Mouse (Mus musculus) G1E (cell line): ENCODE data around the gene Gm21834. TPM values are rescaled to one million over a fixed set of nuclear protein-coding genes. Genes with fewer than 3 reads are reported as not detected.

Experiments
- ATAC-seq: 2 replicates; pipeline ENCODE4 v1.8.0; 2016; ENCODE audit warnings: mild to moderate bottlenecking; ENCODE audit not compliant: insufficient number of reproducible peaks, poor library complexity, low FRiP score, severe bottlenecking; ENCODE audit errors: extremely low read depth
- DNase-seq: peaks from one replicate; pipeline ENCODE4 v3.0.0; 2012; ENCODE audit warnings: low spot score
- H3K27me3 ChIP-seq: 2 replicates; pipeline ENCODE4 v1.6.1; 2012; ENCODE audit warnings: mild to moderate bottlenecking, low read length, inconsistent platforms; ENCODE audit not compliant: insufficient read depth
- H3K36me3 ChIP-seq: replicated peaks from 2 replicates; pipeline ENCODE3; 2012; ENCODE audit warnings: mild to moderate bottlenecking, inconsistent platforms
- H3K4me1 ChIP-seq: 2 replicates; pipeline ENCODE4 v1.6.1; 2012; ENCODE audit warnings: low read depth, low read length, inconsistent platforms, mixed read lengths; ENCODE audit not compliant: insufficient read depth
- H3K4me3 ChIP-seq: 2 replicates; pipeline ENCODE4 v1.5.1; 2012; ENCODE audit warnings: low read depth, mild to moderate bottlenecking, inconsistent platforms, low read length, moderate library complexity, mixed read lengths
- H3K9me3 ChIP-seq: replicated peaks from 2 replicates; pipeline ENCODE4 v1.6.1; 2012; ENCODE audit warnings: inconsistent platforms
- CTCF ChIP-seq: IDR thresholded peaks from 2 replicates; pipeline ENCODE4 v1.5.1; 2012; ENCODE audit warnings: low read depth, low read length, inconsistent platforms, mixed read lengths
- GATA1 ChIP-seq: IDR thresholded peaks from 2 replicates; pipeline ENCODE4 v1.6.1; 2012; ENCODE audit warnings: borderline replicate concordance, low read length, inconsistent platforms, mixed read lengths
- GATA2 ChIP-seq: IDR thresholded peaks from 2 replicates; pipeline ENCODE4 v1.6.1; 2012; ENCODE audit warnings: low read depth, low read length, inconsistent platforms, borderline replicate concordance
- POLR2AphosphoS5 ChIP-seq: IDR thresholded peaks from 2 replicates; pipeline ENCODE4 v1.6.1; 2012; ENCODE audit warnings: low read depth, low read length, inconsistent platforms; ENCODE audit not compliant: insufficient replicate concordance
- TAL1 ChIP-seq: conservative IDR thresholded peaks from 2 replicates; pipeline ENCODE4 v1.6.1; 2012; ENCODE audit warnings: low read depth, low read length, inconsistent platforms, mixed read lengths
- polyA plus RNA-seq: library from polyadenylated mRNA; stranded (reverse); fragments of >175 nt; gene quantifications from 2 replicates; pipeline ENCODE4 v1.2.3, GENCODE M21; 2012
- total RNA-seq, 2 experiments: library from RNA; stranded (forward) in 1 of 2; stranded (reverse) in 1 of 2; fragments of 200-1000 nt in 1 of 2; fragments of >200 nt in 1 of 2; fragmentation: Nextera tagmentation in 1 of 2; gene quantifications; 2 replicates each; pipeline ENCODE4 v1.2.3; 2014 to 2017

Gene Gm21834
- total RNA-seq (2014; fragmentation: Nextera tagmentation): not detected in 2 replicates
- total RNA-seq (2017): 0.52 and 0.55 TPM in 2 replicates
- not detected in 2 replicates for polyA plus RNA-seq

GRCm38 (mm10) chr17:57742119-57742518 lies at the start of gene Gm21834:
TSS of gene Gm21834 (minus strand) at chr17:57742219.
- Histone ChIP-seq H3K4me3 (no peak within 1 kb of the TSS), H3K9me3 (0 out of 2 replicates have a peak, but pooled peaks cover 2% of the 10 kb centered on the region), H3K27me3 (no peaks in the 10 kb centered on the region), H3K4me1 (no peaks in the 10 kb centered on the region), H3K36me3 (no peaks in the 10 kb centered on the region)
- no peak for ATAC-seq
- TF ChIP-seq CTCF (no peak), POLR2AphosphoS5 (no peak)
- no peak for DNase-seq

GRCm38 (mm10) chr17:57788161-57788799 lies 46.3 kb upstream of the Gm21834 start:
- Histone ChIP-seq H3K27me3 (no peaks in the 10 kb centered on the region), H3K4me3 (no peak overlapping the region), H3K36me3 (no peaks in the 10 kb centered on the region), H3K9me3 (no peaks in the 10 kb centered on the region), H3K4me1 (no peaks in the 10 kb centered on the region)
- no peak for ATAC-seq
- TF ChIP-seq POLR2AphosphoS5 (no peak), GATA2 (no peak), CTCF (no peak), GATA1 (no peak), TAL1 (no peak)
- DNase-seq: no peak

GRCm38 (mm10) chr17:57770904-57771303 lies 28.9 kb upstream of the Gm21834 start:
- Histone ChIP-seq H3K36me3 (no peaks in the 10 kb centered on the region), H3K27me3 (no peaks in the 10 kb centered on the region), H3K4me1 (no peaks in the 10 kb centered on the region), H3K9me3 (peaks cover 4% of the 10 kb centered on the region; the same call in 1 of the 2 replicates), H3K4me3 (no peak overlapping the region)
- no peak for DNase-seq
- TF ChIP-seq POLR2AphosphoS5 (no peak), CTCF (no peak), GATA1 (no peak), GATA2 (no peak), TAL1 (no peak)
- ATAC-seq: no peak

GRCm38 (mm10) chr17:57768622-57769610 lies 26.9 kb upstream of the Gm21834 start, which contains the start of gene Cntnap5c:
TSS of gene Cntnap5c (plus strand) at chr17:57769570.
- no peak for DNase-seq
- no peak for TF ChIP-seq TAL1
- H3K4me1 ChIP-seq: no peaks in the 10 kb centered on the region
- ATAC-seq: peak; percentile 28; the same call in 1 of the 2 replicates
- H3K36me3 ChIP-seq: no peaks in the 10 kb centered on the region
- no peaks in the 10 kb centered on the region for H3K27me3 ChIP-seq
- no peak within 1 kb of the TSS for H3K4me3 ChIP-seq
- peaks cover 4% of the 10 kb centered on the region; the same call in 1 of the 2 replicates for H3K9me3 ChIP-seq

DNA sequence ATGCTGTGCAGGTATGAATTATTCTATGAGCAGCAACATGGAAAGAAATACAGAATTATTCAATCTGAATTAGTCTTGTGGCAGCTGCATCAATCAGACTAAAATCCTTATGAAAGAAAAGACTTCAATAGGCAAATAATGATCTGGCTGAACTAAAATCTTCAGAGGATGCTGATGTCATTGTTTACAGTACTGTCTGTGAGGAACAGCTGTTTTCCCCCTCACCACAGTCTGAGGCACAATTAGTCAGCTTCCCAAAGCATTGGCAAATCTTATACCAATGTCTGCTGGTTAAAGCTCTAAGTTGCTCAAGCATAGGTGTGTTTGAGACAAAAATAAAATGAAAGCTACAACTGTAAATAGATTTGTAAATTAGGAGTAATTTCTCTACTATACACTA lies 25.3 kb upstream of the Gm21834 start:
- Histone ChIP-seq H3K9me3 (peaks cover 4% of the 10 kb centered on the region; the same call in 1 of the 2 replicates), H3K27me3 (no peaks in the 10 kb centered on the region), H3K4me1 (no peaks in the 10 kb centered on the region), H3K36me3 (no peaks in the 10 kb centered on the region), H3K4me3 (no peak overlapping the region)
- ATAC-seq: no peak
- no peak for DNase-seq
- TF ChIP-seq POLR2AphosphoS5: no peak
- TF ChIP-seq CTCF: no peak
- TF ChIP-seq GATA2: no peak
- TF ChIP-seq GATA1: no peak
- no peak for TF ChIP-seq TAL1

DNA sequence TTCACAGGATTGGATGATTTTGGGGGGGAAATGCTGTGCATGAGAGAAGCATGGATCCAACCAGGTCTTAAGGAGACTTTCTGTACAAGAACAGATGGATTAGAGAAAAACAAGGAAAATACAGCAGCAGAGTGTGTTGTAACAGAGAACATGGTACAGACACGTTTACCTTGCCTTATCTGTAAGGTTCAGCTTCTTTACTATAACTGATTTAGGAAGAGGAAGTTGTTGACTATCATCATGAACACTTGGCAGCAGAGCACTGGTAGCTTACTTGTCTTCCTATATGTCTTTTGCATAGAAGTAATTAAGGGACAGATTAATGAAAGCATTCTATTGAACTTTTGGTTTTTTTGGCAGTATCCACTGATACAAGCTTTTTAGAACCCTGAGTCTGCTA lies 16.0 kb upstream of the Gm21834 start:
- TF ChIP-seq POLR2AphosphoS5 (no peak), GATA2 (no peak), CTCF (no peak), TAL1 (no peak), GATA1 (no peak)
- no peaks in the 10 kb centered on the region for H3K36me3 ChIP-seq
- ATAC-seq (peak; percentile 45; the same call in 1 of the 2 replicates), DNase-seq (no peak)
- no peaks in the 10 kb centered on the region for H3K4me1 ChIP-seq
- no peaks in the 10 kb centered on the region for H3K9me3 ChIP-seq
- H3K4me3 ChIP-seq: no peak overlapping the region
- no peaks in the 10 kb centered on the region for H3K27me3 ChIP-seq
